Mouse (Mus musculus): ENCODE measurements around the gene Erf. TPM values are rescaled to one million over a fixed set of nuclear protein-coding genes. Genes with fewer than 3 reads are reported as not detected.

Erf gene
- polyA plus RNA-seq (2016; fragmentation: Nextera tagmentation; extraction: Ambion mirVana): 6.5 and 7.5 TPM in 2 replicates

DNA sequence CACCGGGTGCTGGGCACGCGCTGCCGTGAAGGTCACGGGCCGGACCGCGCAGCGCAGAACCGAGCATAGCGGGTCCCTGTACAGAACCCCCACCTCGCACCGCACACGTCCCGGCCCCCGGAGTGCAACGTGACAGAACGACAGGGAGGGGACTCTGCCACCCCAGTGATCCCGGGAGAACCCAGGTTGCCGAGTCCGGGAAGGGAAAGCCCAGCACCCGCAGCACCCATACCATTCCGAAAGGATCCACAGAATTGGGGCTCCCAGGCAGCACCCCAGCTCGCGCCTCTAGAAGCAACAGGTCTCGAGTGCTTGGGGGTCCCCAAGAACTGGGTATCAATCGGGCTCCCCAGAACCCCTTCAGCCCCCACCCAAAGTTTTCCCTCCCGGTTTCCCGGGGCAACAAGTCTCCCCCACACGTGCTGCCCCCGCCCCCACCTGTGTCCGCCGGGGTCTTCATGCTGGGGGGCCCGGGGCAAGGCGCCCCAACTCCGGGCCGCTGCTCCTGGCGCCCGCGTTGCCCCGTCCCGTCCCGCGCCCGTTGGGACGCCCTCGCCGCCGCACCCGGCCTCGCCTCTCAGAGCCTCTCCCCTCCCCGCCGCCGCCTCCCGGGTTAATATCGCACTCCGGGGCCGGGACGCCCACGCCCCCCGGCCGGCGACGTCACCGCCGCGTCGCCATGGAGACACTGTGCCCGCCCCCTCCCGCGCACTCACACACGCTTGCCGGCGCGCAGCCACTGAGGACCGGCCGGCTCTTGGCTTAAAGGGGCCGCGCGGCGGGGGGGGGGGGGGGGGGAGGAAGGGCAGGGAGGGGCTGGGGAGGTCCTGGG lies at the start of gene Erf:
Gene Erf (minus strand): TSS at position 621 of the 832 bp plus-strand sequence.
- peak within 1 kb of the TSS; percentile 88 for H3K27ac ChIP-seq
- peak within 1 kb of the TSS; percentile 75 for H3K4me3 ChIP-seq
- WGBS (ENCODE audit: insufficient replicate concordance): 1% methylated on average over 67 of the region's 81 CpGs
- H3K4me1 ChIP-seq: peaks cover 60% of the 10 kb centered on the region
- H3K4me2 ChIP-seq: peak within 1 kb of the TSS; percentile 100
- H3K9me3 ChIP-seq (replicated peaks): no peaks in the 10 kb centered on the region
- H3K27me3 ChIP-seq (replicated peaks): 0 out of 2 replicates have a peak, but pooled peaks cover 8% of the 10 kb centered on the region
- H3K9ac ChIP-seq: peak within 1 kb of the TSS; percentile 91
- peak; percentile 82 for ATAC-seq
- peaks cover 13% of the 10 kb centered on the region for H3K36me3 ChIP-seq

DNA sequence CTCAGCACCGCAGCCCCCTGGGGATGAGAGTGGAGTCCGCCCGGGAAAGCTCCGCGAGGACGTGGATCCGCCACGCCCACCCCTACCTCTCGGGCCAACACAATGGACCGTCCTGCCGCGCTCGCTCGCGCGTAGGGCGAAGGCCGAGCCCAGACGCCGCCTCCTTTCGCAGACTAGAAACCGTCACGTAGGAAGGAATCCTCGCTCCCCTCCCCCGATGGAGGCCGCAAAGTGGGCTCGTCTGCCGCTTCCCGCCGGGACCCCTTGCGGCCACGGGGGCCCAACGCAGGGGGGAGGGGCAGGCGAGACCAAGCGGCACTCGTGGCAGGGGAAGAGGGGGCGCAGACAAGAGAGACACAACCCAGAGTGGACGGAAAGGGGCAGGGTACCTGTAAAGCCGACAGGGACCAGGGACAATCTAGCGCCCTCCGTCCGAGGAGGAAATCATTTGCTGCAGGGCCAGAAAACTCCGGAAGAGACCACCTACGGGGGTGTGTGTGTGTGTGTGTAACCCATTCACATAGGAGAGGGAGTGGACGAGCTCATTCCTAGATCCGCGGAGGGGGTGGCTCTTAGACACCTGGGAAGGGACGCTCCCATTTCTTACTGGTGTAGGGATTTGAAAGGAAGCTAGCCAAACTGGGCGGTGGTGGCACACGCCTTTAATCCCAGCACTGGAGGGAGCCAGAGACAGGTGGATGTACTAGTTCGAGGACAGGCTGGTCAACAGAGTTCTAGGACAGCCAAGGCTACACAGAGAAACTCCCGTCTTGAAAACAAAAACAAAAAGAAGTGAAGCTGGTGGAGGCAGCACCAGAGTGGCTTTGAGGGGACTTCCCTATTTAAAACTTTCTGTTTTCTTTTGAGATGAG lies 47.1 kb upstream of the Erf start, which contains the start of gene Pafah1b3:
Gene Pafah1b3 (minus strand): TSS at position 533 of the 872 bp plus-strand sequence.
- H3K4me1 ChIP-seq: peaks cover 29% of the 10 kb centered on the region
- no peaks in the 10 kb centered on the region for H3K9me3 ChIP-seq (replicated peaks)
- H3K27ac ChIP-seq: peak within 1 kb of the TSS; percentile 80
- peak within 1 kb of the TSS; percentile 71 for H3K4me3 ChIP-seq
- under 1% methylated on average over 52 of the region's 52 CpGs for WGBS (ENCODE audit: insufficient replicate concordance)
- H3K9ac ChIP-seq: peak within 1 kb of the TSS; percentile 79
- peaks cover 2% of the 10 kb centered on the region for H3K27me3 ChIP-seq (replicated peaks)
- ATAC-seq: peak; percentile 80
- H3K36me3 ChIP-seq: peaks cover 27% of the 10 kb centered on the region
- H3K4me2 ChIP-seq: peak within 1 kb of the TSS; percentile 98

DNA sequence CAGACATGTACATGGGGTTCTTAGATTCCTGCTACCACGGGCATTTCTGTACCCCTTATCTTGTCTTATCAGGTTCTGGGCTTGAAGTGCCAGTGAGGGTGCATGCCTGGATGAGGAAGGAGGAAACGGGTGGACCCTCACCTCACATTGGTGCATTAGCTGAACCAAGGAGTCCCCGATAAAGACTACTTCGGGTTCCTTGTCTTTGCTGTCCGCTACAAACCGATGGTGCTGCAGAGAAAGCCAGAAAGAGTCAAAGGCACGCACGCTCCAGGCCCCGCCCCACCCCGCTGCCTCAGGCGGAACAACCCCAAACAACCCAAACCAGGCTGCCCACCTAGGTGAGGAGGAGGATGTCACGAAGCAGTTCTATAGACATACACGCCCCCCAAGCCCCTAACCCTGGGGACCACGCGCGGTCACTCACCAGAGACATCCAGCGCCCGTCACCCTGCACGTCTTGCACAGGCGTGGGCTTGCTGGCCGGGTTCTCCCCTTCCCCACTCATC lies 46.4 kb upstream of the Erf start:
- WGBS (ENCODE audit: insufficient replicate concordance): 2% methylated on average over 21 of the region's 21 CpGs
- no peaks in the 10 kb centered on the region for H3K9me3 ChIP-seq (replicated peaks)
- peak overlapping the region; percentile 79 for H3K9ac ChIP-seq
- H3K4me1 ChIP-seq: peaks cover 29% of the 10 kb centered on the region
- H3K27ac ChIP-seq: peak overlapping the region; percentile 80
- peaks cover 34% of the 10 kb centered on the region for H3K36me3 ChIP-seq
- H3K4me2 ChIP-seq: peak overlapping the region; percentile 98
- no peaks in the 10 kb centered on the region for H3K27me3 ChIP-seq (replicated peaks)
- H3K4me3 ChIP-seq: peak overlapping the region; percentile 71
- peak; percentile 49 for ATAC-seq

DNA sequence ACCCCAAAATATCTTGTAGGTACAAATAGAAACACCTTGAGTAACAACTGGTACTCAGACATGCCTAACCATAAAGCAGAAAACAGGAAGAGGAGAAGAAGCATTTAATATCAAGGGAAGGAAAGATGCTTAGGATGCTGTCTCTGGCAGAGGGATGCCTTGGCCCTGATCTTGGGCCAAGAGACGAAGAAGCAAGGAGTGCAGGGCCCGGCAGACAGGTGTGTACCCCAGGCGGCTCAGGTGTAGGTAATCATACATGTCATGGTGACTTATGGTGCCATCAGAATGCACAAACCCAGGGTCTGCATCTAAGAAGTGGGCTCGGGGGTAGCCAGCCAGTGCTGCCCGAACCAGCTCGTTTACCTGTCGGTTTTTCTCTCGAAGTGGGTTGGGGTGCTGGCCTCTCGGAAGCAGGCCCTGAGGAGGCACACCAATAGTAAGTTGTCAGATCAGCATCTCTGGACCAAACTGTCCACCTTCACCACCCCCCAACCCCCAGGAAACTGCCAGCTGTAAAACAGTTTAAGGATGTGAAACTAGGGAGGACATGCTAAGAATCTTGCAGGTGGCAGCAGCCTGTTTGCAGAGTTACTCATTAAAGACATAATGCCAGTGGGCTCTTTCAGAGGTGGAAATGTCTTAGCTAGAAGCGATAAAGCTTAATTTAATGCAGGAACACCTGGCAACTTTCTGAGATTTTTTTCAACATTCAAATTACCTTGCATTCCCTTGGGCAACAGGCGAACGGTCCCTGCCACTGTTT lies 44.6 kb upstream of the Erf start:
- peaks cover 53% of the 10 kb centered on the region for H3K36me3 ChIP-seq
- ATAC-seq: no peak
- H3K27ac ChIP-seq: no peak overlapping the region
- H3K27me3 ChIP-seq (replicated peaks): no peaks in the 10 kb centered on the region
- WGBS (ENCODE audit: insufficient replicate concordance): 75% methylated on average over 12 of the region's 12 CpGs
- H3K4me1 ChIP-seq: peaks cover 29% of the 10 kb centered on the region
- H3K9ac ChIP-seq: no peak overlapping the region
- no peaks in the 10 kb centered on the region for H3K9me3 ChIP-seq (replicated peaks)
- H3K4me3 ChIP-seq: no peak overlapping the region
- no peak overlapping the region for H3K4me2 ChIP-seq

DNA sequence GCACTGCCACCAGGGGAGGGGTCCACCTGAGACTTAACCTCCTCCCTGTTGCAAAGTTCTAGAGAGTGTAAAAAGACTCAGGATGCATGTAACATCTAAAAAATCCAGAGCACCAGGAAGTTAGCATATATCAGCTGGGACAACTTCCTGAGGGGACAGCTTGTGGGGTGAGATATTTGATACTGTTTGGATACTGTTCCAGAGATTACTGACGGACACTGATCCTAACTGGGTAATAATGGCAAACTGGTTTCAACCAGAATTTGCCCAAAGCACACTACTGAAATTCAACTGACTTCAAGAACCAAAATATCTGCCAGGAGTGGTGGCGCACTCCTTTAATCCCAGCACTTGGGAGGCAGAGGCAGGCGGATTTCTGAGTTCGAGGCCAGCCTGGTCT lies 43.9 kb upstream of the Erf start:
- peaks cover 59% of the 10 kb centered on the region for H3K36me3 ChIP-seq
- 66% methylated on average over 4 of the region's 4 CpGs for WGBS (ENCODE audit: insufficient replicate concordance)

DNA sequence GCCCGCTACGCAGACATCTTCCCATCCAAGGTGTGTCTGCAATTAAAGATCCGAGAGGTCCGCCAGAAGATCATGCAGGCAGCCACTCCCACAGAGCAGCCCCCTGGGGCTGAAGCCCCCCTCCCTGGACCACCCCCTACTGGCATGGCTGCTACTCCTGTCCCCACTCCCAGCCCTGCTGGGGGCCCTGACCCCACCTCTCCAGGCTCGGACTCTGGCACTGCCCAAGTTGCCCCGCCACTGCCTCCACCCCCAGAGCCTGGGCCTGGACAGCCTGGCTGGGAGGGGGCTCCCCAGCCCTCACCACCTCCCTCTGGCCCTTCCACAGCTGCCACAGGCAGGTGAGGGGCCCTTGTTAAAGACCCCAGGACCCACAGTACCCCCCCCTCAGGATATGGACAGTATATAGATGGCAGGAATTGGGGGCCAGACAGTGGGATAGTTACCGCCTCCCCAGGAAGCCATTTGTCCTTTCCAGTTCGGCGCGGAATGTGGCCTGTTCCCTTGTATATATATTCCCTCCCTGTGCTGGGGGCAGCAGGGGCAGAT lies 42.7 kb upstream of the Erf start:
- ATAC-seq: no peak
- WGBS (ENCODE audit: insufficient replicate concordance): 84% methylated on average over 10 of the region's 10 CpGs
- H3K4me3 ChIP-seq: no peak overlapping the region
- H3K4me2 ChIP-seq: no peak overlapping the region
- no peak overlapping the region for H3K9ac ChIP-seq
- H3K4me1 ChIP-seq: peaks cover 27% of the 10 kb centered on the region
- H3K27ac ChIP-seq: no peak overlapping the region
- no peaks in the 10 kb centered on the region for H3K27me3 ChIP-seq (replicated peaks)
- peaks cover 71% of the 10 kb centered on the region for H3K36me3 ChIP-seq
- H3K9me3 ChIP-seq (replicated peaks): 0 out of 2 replicates have a peak, but pooled peaks cover 4% of the 10 kb centered on the region

More for the DNA sequence above, 43.9 kb upstream of the Erf start:
- ATAC-seq: no peak
- H3K4me1 ChIP-seq: peaks cover 29% of the 10 kb centered on the region
- H3K9me3 ChIP-seq (replicated peaks): 0 out of 2 replicates have a peak, but pooled peaks cover under 1% of the 10 kb centered on the region
- no peak overlapping the region for H3K4me2 ChIP-seq
- H3K4me3 ChIP-seq: no peak overlapping the region
- no peak overlapping the region for H3K9ac ChIP-seq
- H3K27me3 ChIP-seq (replicated peaks): no peaks in the 10 kb centered on the region
- H3K27ac ChIP-seq: no peak overlapping the region

DNA sequence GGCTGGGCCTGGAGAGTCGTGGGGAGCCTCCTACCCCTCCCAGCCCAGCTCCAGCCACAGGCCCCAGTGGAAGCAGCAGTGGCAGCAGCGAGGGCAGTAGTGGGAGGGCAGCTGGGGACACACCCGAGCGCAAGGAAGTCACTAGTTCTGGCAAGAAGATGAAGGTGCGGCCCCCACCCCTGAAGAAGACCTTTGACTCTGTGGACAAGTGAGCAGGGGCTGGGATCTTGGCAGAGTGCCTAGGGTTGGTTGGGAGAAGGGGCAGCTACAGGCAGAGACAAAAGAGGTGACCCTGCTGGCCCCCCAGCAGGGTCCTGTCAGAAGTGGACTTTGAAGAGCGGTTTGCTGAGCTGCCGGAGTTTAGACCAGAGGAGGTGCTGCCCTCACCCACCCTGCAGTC lies 41.5 kb upstream of the Erf start:
- WGBS (ENCODE audit: insufficient replicate concordance): 79% methylated on average over 7 of the region's 7 CpGs

DNA sequence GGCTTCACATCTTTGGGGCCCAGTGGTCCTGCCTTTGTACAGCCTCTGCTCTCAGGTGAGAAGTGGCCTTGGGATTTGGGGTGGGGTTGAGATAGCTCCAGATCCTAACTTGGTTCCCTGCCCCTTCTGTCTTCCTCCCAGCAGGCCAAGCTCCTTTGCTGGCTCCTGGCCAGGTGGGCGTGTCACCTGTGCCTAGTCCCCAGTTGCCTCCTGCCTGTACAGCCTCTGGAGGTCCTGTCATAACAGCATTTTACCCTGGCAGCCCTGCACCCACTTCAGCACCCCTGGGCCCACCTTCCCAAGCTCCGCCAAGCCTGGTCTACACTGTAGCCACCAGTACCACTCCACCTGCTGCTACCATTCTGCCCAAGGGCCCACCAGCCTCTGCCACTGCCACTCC lies 40.4 kb upstream of the Erf start:
- Histone ChIP-seq H3K9me3 (replicated peaks) (0 out of 2 replicates have a peak, but pooled peaks cover 4% of the 10 kb centered on the region), H3K9ac (no peak overlapping the region), H3K4me2 (no peak overlapping the region), H3K4me3 (no peak overlapping the region), H3K36me3 (peaks cover 95% of the 10 kb centered on the region), H3K4me1 (peaks cover 5% of the 10 kb centered on the region; the same call in 1 of the 2 replicates), H3K27me3 (replicated peaks) (no peaks in the 10 kb centered on the region), H3K27ac (no peak overlapping the region)
- whole genome bisulfite sequencing (ENCODE audit: insufficient replicate concordance): 83% methylated on average over 2 of the region's 2 CpGs
- ATAC-seq: no peak

More for the DNA sequence above, 41.5 kb upstream of the Erf start:
- no peak overlapping the region for H3K4me2 ChIP-seq
- peaks cover 15% of the 10 kb centered on the region for H3K4me1 ChIP-seq
- peaks cover 83% of the 10 kb centered on the region for H3K36me3 ChIP-seq
- H3K9ac ChIP-seq: no peak overlapping the region
- H3K4me3 ChIP-seq: no peak overlapping the region
- no peak overlapping the region for H3K27ac ChIP-seq
- H3K27me3 ChIP-seq (replicated peaks): no peaks in the 10 kb centered on the region
- ATAC-seq: no peak
- 0 out of 2 replicates have a peak, but pooled peaks cover 4% of the 10 kb centered on the region for H3K9me3 ChIP-seq (replicated peaks)

DNA sequence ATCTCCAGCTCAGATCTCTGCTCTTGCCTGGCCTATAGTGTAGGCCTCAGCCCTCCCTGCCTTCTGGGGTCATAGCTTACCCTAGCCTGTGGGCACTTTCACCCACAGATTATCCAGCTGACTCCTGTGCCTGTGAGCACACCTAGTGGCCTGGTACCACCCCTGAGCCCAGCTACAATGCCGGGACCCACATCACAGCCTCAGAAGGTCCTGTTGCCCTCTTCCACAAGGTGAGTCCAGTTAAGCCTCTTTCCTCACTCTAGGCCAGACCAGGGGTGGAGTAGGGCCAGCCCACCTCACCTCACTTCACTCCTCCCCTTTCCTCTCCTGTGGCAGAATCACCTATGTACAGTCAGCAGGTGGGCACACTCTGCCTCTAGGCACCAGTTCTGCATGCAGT lies 39.9 kb upstream of the Erf start:
- H3K4me1 ChIP-seq: 0 out of 2 replicates have a peak, but pooled peaks cover 10% of the 10 kb centered on the region
- H3K9me3 ChIP-seq (replicated peaks): 0 out of 2 replicates have a peak, but pooled peaks cover 4% of the 10 kb centered on the region
- ATAC-seq: no peak
- 95% methylated on average over 1 of the region's 1 CpGs for WGBS (ENCODE audit: insufficient replicate concordance)
- no peaks in the 10 kb centered on the region for H3K27me3 ChIP-seq (replicated peaks)
- H3K4me2 ChIP-seq: no peak overlapping the region
- H3K36me3 ChIP-seq: peaks cover 97% of the 10 kb centered on the region
- H3K27ac ChIP-seq: no peak overlapping the region
- H3K9ac ChIP-seq: no peak overlapping the region
- no peak overlapping the region for H3K4me3 ChIP-seq

DNA sequence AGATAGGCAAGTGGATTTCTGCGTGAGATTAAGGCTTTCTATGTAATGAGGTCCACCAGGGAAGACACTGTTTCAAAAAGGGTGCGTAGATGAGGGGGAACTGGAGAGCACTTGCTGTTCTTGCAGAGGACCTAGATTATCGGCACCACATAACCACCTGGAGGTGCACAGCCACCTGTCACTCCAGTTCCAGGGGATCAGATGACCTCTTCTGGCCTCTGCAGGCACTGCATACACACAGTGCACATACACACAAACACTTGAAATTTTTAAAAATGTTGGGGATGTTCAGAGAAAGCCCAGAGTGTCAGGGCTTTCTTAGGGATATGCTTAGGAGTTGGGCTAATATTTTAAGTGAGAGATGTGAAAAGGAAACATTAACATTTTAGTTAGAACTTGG lies 39.4 kb upstream of the Erf start:
- no peaks in the 10 kb centered on the region for H3K27me3 ChIP-seq (replicated peaks)
- 0 out of 2 replicates have a peak, but pooled peaks cover 4% of the 10 kb centered on the region for H3K9me3 ChIP-seq (replicated peaks)
- H3K4me1 ChIP-seq: peaks cover 15% of the 10 kb centered on the region; the same call in 1 of the 2 replicates
- ATAC-seq: no peak
- 94% methylated on average over 3 of the region's 3 CpGs for WGBS (ENCODE audit: insufficient replicate concordance)
- H3K27ac ChIP-seq: no peak overlapping the region
- H3K4me2 ChIP-seq: no peak overlapping the region
- H3K9ac ChIP-seq: no peak overlapping the region
- H3K36me3 ChIP-seq: peaks cover 97% of the 10 kb centered on the region
- H3K4me3 ChIP-seq: no peak overlapping the region

DNA sequence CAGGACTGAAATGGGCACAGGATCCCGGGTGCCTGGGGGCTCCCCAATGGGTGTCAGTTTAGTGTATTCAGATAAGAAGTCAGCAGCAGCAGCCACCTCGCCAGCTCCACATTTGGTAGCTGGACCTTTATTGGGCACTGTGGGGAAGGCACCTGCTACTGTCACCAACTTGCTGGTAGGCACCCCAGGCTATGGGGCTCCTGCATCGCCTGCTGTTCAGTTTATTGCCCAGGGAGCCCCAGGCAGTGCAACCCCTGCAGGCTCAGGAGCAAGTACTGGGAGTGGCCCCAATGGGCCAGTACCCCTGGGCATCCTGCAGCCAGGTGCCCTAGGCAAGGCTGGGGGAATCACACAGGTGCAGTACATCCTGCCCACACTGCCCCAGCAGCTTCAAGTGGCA lies 38.2 kb upstream of the Erf start:
- no peak overlapping the region for H3K27ac ChIP-seq
- no peak overlapping the region for H3K4me3 ChIP-seq
- H3K9ac ChIP-seq: no peak overlapping the region
- peaks cover 22% of the 10 kb centered on the region for H3K4me1 ChIP-seq
- no peak for ATAC-seq
- H3K9me3 ChIP-seq (replicated peaks): 0 out of 2 replicates have a peak, but pooled peaks cover 4% of the 10 kb centered on the region
- peaks cover 91% of the 10 kb centered on the region for H3K36me3 ChIP-seq
- WGBS (ENCODE audit: insufficient replicate concordance): 75% methylated on average over 3 of the region's 3 CpGs
- H3K27me3 ChIP-seq (replicated peaks): no peaks in the 10 kb centered on the region
- H3K4me2 ChIP-seq: no peak overlapping the region

Measured in liver, embryonic 12.5 days (tissue).